Mouse (Mus musculus) heart, embryonic 11.5 days (tissue): Measurements from ENCODE around the gene Uap1. TPM values are rescaled to one million over a fixed set of nuclear protein-coding genes. Genes with fewer than 3 reads are reported as not detected.
"Not testable (repeated sequence)": the region's sequence is repeated elsewhere in the genome, so short reads cannot be mapped to it uniquely, and the experiment has no call there.

Source experiments
- ATAC-seq: fragments of 200-750 bp; cut with Nextera tagmentation; replicated peaks from 2 replicates; pipeline ENCODE4 v1.8.0; 2017; ENCODE audit warnings: moderate library complexity; ENCODE audit not compliant: insufficient number of reproducible peaks, low FRiP score, low TSS enrichment
- H3K27ac ChIP-seq: fragments of 300-500 bp; sonication (generic); 2 replicates; pipeline ENCODE4 v1.5.1; 2014; ENCODE audit warnings: mild to moderate bottlenecking, low read depth, low read length
- H3K27me3 ChIP-seq: fragments of 300-500 bp; sonication (generic); 2 replicates; pipeline ENCODE4 v1.6.1; 2014; ENCODE audit warnings: mild to moderate bottlenecking, low read length, mixed read lengths; ENCODE audit not compliant: control insufficient read depth, insufficient read depth
- H3K36me3 ChIP-seq: fragments of 300-500 bp; sonication (generic); 2 replicates; pipeline ENCODE4 v1.6.1; 2014; ENCODE audit warnings: mild to moderate bottlenecking, low read length, moderate library complexity, mixed read lengths; ENCODE audit not compliant: control insufficient read depth, insufficient read depth
- H3K4me1 ChIP-seq: fragments of 300-500 bp; sonication (generic); 2 replicates; pipeline ENCODE4 v1.6.1; 2014; ENCODE audit warnings: low read length; ENCODE audit not compliant: control insufficient read depth, insufficient read depth
- H3K4me2 ChIP-seq: fragments of 300-500 bp; sonication (generic); 2 replicates; pipeline ENCODE4 v1.6.1; 2014; ENCODE audit warnings: mild to moderate bottlenecking, moderate library complexity
- H3K4me3 ChIP-seq: fragments of 300-500 bp; sonication (generic); 2 replicates; pipeline ENCODE4 v1.5.1; 2014; ENCODE audit warnings: low read depth, low read length
- H3K9ac ChIP-seq: fragments of 300-500 bp; sonication (generic); 2 replicates; pipeline ENCODE4 v1.6.1; 2014; ENCODE audit warnings: mild to moderate bottlenecking, low read depth, low read length, moderate library complexity
- H3K9me3 ChIP-seq: fragments of 300-500 bp; sonication (generic); replicated peaks from 2 replicates; pipeline ENCODE4 v1.6.1; 2016; ENCODE audit warnings: low read length; ENCODE audit not compliant: control insufficient read depth
- WGBS: fragments of 180-500 bp; shearing (Covaris S2); extraction: QIAGEN DNeasy Blood & Tissue Kit; methylation state at CpG from one replicate; pipeline ENCODE4 v1.1.7; 2014; ENCODE audit not compliant: insufficient replicate concordance; 5-methylcytosine and 5-hydroxymethylcytosine counted together
- polyA plus RNA-seq: library from polyadenylated mRNA; unstranded; fragments of >200 nt; fragmentation: Nextera tagmentation; extraction: Ambion mirVana; gene quantifications from 2 replicates; pipeline ENCODE4 v1.2.1, GENCODE M21; 2014

Uap1 gene
- polyA plus RNA-seq, 1 experiment from 2014 or later, result 58.6 TPM

DNA sequence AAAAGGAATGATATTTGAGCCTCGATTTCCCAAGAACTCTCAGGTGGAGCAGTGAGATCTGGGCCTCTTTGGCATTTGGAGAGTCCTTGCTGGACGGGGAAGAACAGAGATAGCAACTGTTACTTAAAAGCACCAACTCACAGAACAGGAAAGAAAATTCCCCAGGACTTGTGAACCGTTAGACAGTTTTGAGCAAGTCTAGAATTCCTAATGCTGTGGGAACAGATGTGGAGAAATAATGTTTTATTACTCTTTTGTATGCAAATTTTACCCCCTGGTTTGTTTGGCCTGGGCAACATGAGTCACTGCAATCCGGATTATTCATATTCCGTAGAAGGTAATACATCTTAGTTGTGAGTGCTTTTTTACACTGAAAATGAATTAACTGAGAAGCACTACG is 61.1 kb downstream of the Uap1 start:
- Histone ChIP-seq H3K36me3 (no peaks in the 10 kb centered on the region), H3K4me2 (no peak overlapping the region), H3K9ac (no peak overlapping the region), H3K9me3 (no peaks in the 10 kb centered on the region), H3K27me3 (no peaks in the 10 kb centered on the region), H3K27ac (no peak overlapping the region), H3K4me3 (no peak overlapping the region), H3K4me1 (no peaks in the 10 kb centered on the region)
- 74% methylated on average over 6 of the region's 6 CpGs for WGBS
- no peak for ATAC-seq

- Histone ChIP-seq H3K4me2 (no peak overlapping the region), H3K27ac (no peak overlapping the region), H3K36me3 (no peaks in the 10 kb centered on the region), H3K9ac (no peak overlapping the region), H3K9me3 (no peaks in the 10 kb centered on the region), H3K27me3 (no peaks in the 10 kb centered on the region), H3K4me3 (no peak overlapping the region), H3K4me1 (no peaks in the 10 kb centered on the region)
- 86% methylated on average over 10 of the region's 10 CpGs for WGBS
- no peak for ATAC-seq
Measured at GRCm38 (mm10) chr1:170112261-170112660, 62.5 kb downstream of the Uap1 start.

GRCm38 (mm10) chr1:170111651-170112226 is 63.0 kb downstream of the Uap1 start:
- H3K9me3 ChIP-seq, result no peaks in the 10 kb centered on the region
- no peak overlapping the region for H3K27ac ChIP-seq
- H3K36me3 ChIP-seq, result no peaks in the 10 kb centered on the region
- WGBS, result 79% methylated on average over 16 of the region's 16 CpGs
- no peaks in the 10 kb centered on the region for H3K4me1 ChIP-seq
- H3K4me2 ChIP-seq, result no peak overlapping the region
- H3K9ac ChIP-seq, result no peak overlapping the region
- H3K4me3 ChIP-seq, result no peak overlapping the region
- no peak for ATAC-seq
- no peaks in the 10 kb centered on the region for H3K27me3 ChIP-seq

GRCm38 (mm10) chr1:170110516-170111332 is 64.0 kb downstream of the Uap1 start, which contains the start of gene Ddr2:
Gene Ddr2, minus strand, starts transcription at chr1:170110762.
- H3K9me3 ChIP-seq, result no peaks in the 10 kb centered on the region
- H3K36me3 ChIP-seq, result no peaks in the 10 kb centered on the region
- 59% methylated on average over 17 of the region's 17 CpGs for WGBS
- no peak for ATAC-seq
- peak within 1 kb of the TSS; percentile 25 for H3K4me2 ChIP-seq
- H3K9ac ChIP-seq, result 0 out of 2 replicates have a peak within 1 kb of the TSS, but pooled peaks have one; percentile 22
- H3K27me3 ChIP-seq, result no peaks in the 10 kb centered on the region
- no peaks in the 10 kb centered on the region for H3K4me1 ChIP-seq
- H3K4me3 ChIP-seq, result peak within 1 kb of the TSS; percentile 13
- H3K27ac ChIP-seq, result peak within 1 kb of the TSS; percentile 18; the same call in 1 of the 2 replicates

- WGBS, result 76% methylated on average over 19 of the region's 19 CpGs
- ATAC-seq, result no peak
- Histone ChIP-seq H3K9ac (0 out of 2 replicates have a peak overlapping the region, but pooled peaks have one; percentile 22), H3K4me2 (peak overlapping the region; percentile 25), H3K27me3 (no peaks in the 10 kb centered on the region), H3K9me3 (no peaks in the 10 kb centered on the region), H3K4me3 (peak overlapping the region; percentile 13), H3K36me3 (no peaks in the 10 kb centered on the region), H3K4me1 (no peaks in the 10 kb centered on the region), H3K27ac (peak overlapping the region; percentile 18; the same call in 1 of the 2 replicates)
Measured at GRCm38 (mm10) chr1:170109776-170110515, 64.8 kb downstream of the Uap1 start.

DNA sequence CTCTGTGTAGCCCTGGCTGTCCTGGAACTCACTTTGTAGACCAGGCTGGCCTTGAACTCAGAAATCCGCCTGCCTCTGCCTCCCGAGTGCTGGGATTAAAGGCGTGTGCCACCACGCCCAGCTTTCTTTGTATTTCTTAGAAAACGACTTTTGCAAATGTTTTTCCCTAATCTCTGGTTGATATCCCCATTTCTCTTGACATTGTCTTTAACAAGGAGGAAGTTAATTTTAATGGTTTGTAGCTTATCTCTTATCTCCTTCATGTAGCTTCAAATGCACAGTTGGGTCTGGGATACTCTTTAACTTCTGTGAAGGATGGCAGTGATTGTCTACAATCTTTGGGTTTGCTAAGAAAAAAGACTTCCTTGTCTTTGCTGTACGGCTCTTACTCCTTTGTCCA is 71.9 kb downstream of the Uap1 start:
- H3K27me3 ChIP-seq, H3K4me2 ChIP-seq, ATAC-seq, H3K27ac ChIP-seq, H3K9ac ChIP-seq, H3K9me3 ChIP-seq, H3K4me1 ChIP-seq, H3K36me3 ChIP-seq, H3K4me3 ChIP-seq: not testable (repeated sequence)
- 80% methylated on average over 6 of the region's 6 CpGs for WGBS

Other genes starting within 250 kb of the Uap1 start
- not detected in 2 replicates for gene Ccdc190, start 246.3 kb downstream of the Uap1 start, polyA plus RNA-seq
- gene Hsd17b7, start 205.7 kb downstream of the Uap1 start, polyA plus RNA-seq, result 31.8 and 32.9 TPM in 2 replicates
- 10.2 and 10.7 TPM in 2 replicates for gene Ddr2, start 64.2 kb downstream of the Uap1 start, polyA plus RNA-seq
- 9.3 and 14.3 TPM in 2 replicates for gene Uhmk1, start 40.4 kb upstream of the Uap1 start, polyA plus RNA-seq
- not detected in 2 replicates for gene Sh2d1b2, start 57.8 kb upstream of the Uap1 start, polyA plus RNA-seq
- 0.11 TPM in 1 of 2 replicates, not detected in the other for gene Sh2d1b1, start 102.4 kb upstream of the Uap1 start, polyA plus RNA-seq
- gene Gm7694, start 131.4 kb upstream of the Uap1 start, polyA plus RNA-seq, result 4.8 and 6.6 TPM in 2 replicates
- 2.5 and 3.0 TPM in 2 replicates for gene Spata46, start 133.8 kb upstream of the Uap1 start, polyA plus RNA-seq